Mouse (Mus musculus): Measurements from ENCODE around the gene Sema3g. TPM values are rescaled to one million over a fixed set of nuclear protein-coding genes. Genes with fewer than 3 reads are reported as not detected.

The Sema3g gene
- polyA plus RNA-seq, 1 experiment from 2014 or later: 0.90 TPM

DNA sequence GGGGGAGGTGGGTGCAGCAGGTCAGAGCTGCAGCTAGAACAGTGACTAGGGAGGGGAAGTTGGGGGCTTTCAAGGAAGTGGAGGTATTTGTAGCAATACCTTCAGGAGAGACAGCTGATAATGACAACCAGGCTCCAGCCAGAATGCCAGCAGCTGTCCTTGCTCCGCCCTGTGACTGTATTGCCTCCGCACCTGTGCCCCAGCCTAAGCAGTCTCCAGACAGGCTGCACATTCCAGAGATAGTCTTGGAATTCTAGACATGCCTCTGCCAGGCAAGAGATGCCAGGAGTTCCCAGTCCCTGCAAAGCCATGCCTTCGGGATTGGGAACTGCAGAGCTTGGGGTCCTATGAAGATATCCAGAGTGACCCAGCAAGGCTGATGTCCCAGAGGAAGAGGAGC is 5.2 kb upstream of the Sema3g start:
- Histone ChIP-seq H3K9me3 (no peaks in the 10 kb centered on the region), H3K27ac (no peak overlapping the region), H3K27me3 (peaks cover 8% of the 10 kb centered on the region; the same call in 1 of the 2 replicates), H3K36me3 (no peaks in the 10 kb centered on the region), H3K4me3 (no peak overlapping the region), H3K4me2 (no peak overlapping the region), H3K4me1 (replicated peaks) (peaks cover 12% of the 10 kb centered on the region), H3K9ac (no peak overlapping the region)
- ATAC-seq (ENCODE audit: low FRiP score): no peak
- WGBS: 89% methylated on average over 3 of the region's 3 CpGs

DNA sequence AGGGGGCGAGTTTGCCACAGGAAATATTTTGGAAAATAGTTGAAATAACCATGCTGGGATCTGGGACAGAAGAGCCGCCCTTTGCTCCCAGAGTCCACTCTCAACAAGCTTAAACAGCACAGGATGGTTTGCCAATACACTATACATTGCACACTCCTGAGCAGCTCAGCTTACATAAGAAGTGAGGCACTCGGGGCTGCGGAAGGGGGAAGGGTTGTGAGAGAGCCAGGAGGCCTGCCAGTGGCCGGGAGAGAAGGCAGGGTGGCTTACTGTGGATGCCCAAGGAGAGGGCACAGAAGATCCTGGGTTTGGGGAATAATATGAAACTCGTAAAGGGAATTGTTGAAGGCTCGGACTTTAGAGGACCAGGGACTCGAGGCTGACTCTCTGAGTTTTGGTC is 3.8 kb upstream of the Sema3g start:
- Histone ChIP-seq H3K36me3 (no peaks in the 10 kb centered on the region), H3K27me3 (peaks cover 8% of the 10 kb centered on the region; the same call in 1 of the 2 replicates), H3K27ac (no peak overlapping the region), H3K4me2 (no peak overlapping the region), H3K4me3 (no peak overlapping the region), H3K9ac (no peak overlapping the region), H3K9me3 (no peaks in the 10 kb centered on the region), H3K4me1 (replicated peaks) (peaks cover 16% of the 10 kb centered on the region)
- WGBS: 73% methylated on average over 8 of the region's 8 CpGs
- ATAC-seq (ENCODE audit: low FRiP score): no peak

DNA sequence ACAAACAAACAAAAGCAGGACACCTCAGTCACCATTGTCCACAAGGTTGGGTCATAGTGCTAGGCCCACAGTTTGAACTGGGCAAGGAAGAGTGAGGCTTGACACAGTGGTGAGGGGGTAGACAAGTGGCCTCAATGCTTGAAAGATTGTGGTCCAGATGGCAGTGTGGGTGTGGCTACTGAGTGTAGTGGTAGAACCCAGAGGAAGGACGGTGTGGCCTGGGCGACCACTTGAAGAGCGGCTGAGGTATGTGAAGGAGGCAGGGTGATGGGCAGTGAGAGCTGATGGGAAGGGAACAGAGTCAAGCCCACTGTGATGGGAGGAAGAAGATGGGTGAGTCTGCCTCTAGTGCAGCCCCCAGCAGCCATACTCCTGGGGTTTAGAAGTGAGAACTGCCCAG is 3.0 kb upstream of the Sema3g start:
- Histone ChIP-seq H3K4me1 (replicated peaks) (peaks cover 16% of the 10 kb centered on the region), H3K36me3 (no peaks in the 10 kb centered on the region), H3K27ac (no peak overlapping the region), H3K4me3 (no peak overlapping the region), H3K27me3 (peaks cover 7% of the 10 kb centered on the region; the same call in 1 of the 2 replicates), H3K4me2 (no peak overlapping the region), H3K9me3 (no peaks in the 10 kb centered on the region), H3K9ac (peak overlapping the region; percentile 43; the same call in 1 of the 2 replicates)
- no peak for ATAC-seq (ENCODE audit: low FRiP score)
- 94% methylated on average over 3 of the region's 3 CpGs for WGBS

- Histone ChIP-seq H3K4me2 (0 out of 2 replicates have a peak overlapping the region, but pooled peaks have one; percentile 20), H3K9me3 (no peaks in the 10 kb centered on the region), H3K36me3 (no peaks in the 10 kb centered on the region), H3K27ac (0 out of 2 replicates have a peak overlapping the region, but pooled peaks have one; percentile 26), H3K27me3 (peaks cover 6% of the 10 kb centered on the region; the same call in 1 of the 2 replicates), H3K4me3 (no peak overlapping the region), H3K9ac (peak overlapping the region; percentile 56), H3K4me1 (replicated peaks) (peaks cover 16% of the 10 kb centered on the region)
- ATAC-seq (ENCODE audit: low FRiP score): peak; percentile 65; the same call in 1 of the 2 replicates
- 34% methylated on average over 15 of the region's 15 CpGs for WGBS
Observed at GRCm38 (mm10) chr14:31215157-31216002, 2.3 kb upstream of the Sema3g start.

GRCm38 (mm10) chr14:31216846-31217245 is 814 bp upstream of the Sema3g start, which contains the start of gene Nisch:
Nisch (minus strand) TSS chr14:31216946.
- 65% methylated on average over 2 of the region's 2 CpGs for WGBS
- ATAC-seq (ENCODE audit: low FRiP score): no peak
- 0 out of 2 replicates have a peak within 1 kb of the TSS, but pooled peaks have one; percentile 26 for H3K27ac ChIP-seq

DNA sequence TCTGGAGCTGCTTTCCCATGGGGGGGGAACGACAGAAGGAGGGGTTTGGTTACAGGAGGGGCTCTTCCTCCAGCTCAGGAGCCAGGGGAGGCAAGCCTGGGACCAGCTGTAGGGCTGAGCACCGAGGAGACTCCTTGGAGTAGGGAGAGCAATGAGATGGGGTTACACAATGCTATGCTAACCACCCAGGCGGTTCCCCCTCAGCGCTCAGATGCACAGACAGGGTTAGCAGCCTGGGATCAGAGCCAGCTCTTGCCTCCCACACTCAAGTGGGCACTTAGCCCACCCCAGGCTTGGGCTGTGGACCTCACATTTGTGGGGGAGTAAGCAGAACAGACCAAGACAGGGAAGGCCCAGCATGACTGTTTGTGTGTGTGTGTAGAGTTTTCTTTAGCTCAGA is 9.3 kb downstream of the Sema3g start:
- H3K9ac ChIP-seq: no peak overlapping the region

More at GRCm38 (mm10) chr14:31216846-31217245, 814 bp upstream of the Sema3g start, which contains the start of gene Nisch:
- H3K9ac ChIP-seq: peak within 1 kb of the TSS; percentile 56
- H3K4me3 ChIP-seq: no peak within 1 kb of the TSS
- peaks cover 6% of the 10 kb centered on the region; the same call in 1 of the 2 replicates for H3K27me3 ChIP-seq
- H3K9me3 ChIP-seq: no peaks in the 10 kb centered on the region
- H3K4me2 ChIP-seq: peak within 1 kb of the TSS; percentile 20; the same call in 1 of the 2 replicates
- H3K4me1 ChIP-seq (replicated peaks): peaks cover 16% of the 10 kb centered on the region
- no peaks in the 10 kb centered on the region for H3K36me3 ChIP-seq

DNA sequence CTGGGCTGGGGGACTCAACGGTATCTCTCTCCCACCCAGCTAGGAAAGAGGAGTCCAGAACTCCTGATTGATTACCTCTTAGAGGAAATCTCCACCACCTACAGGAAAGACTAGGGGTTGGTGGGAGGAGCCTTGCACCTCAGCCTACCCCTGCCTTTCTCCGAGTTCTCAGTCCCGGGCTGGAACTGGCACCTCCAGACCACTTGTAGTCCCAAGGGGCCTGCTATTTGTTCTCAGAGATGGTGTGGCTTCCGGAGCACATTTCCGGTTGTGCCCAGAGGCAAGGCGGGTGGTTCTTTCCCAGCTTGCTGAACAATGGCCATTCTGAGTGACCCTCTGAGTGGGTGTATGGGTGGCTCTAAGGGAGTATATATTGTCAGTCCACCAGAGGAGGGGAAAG is 10.6 kb downstream of the Sema3g start:
- no peak overlapping the region for H3K27ac ChIP-seq
- no peak for ATAC-seq (ENCODE audit: low FRiP score)
- 74% methylated on average over 6 of the region's 6 CpGs for WGBS

More for the DNA sequence above, 9.3 kb downstream of the Sema3g start:
- 55% methylated on average over 4 of the region's 4 CpGs for WGBS
- Histone ChIP-seq H3K36me3 (no peaks in the 10 kb centered on the region), H3K4me1 (replicated peaks) (peaks cover 6% of the 10 kb centered on the region; the same call in 1 of the 2 replicates), H3K4me2 (no peak overlapping the region), H3K27ac (no peak overlapping the region), H3K9me3 (no peaks in the 10 kb centered on the region), H3K27me3 (no peaks in the 10 kb centered on the region), H3K4me3 (no peak overlapping the region)
- ATAC-seq (ENCODE audit: low FRiP score): peak; percentile 52; the same call in 1 of the 2 replicates

GRCm38 (mm10) chr14:31230442-31230841 is 12.8 kb downstream of the Sema3g start:
- no peak for ATAC-seq (ENCODE audit: low FRiP score)
- Histone ChIP-seq H3K4me2 (no peak overlapping the region), H3K9ac (no peak overlapping the region), H3K27ac (no peak overlapping the region), H3K4me3 (no peak overlapping the region), H3K27me3 (no peaks in the 10 kb centered on the region), H3K36me3 (no peaks in the 10 kb centered on the region), H3K4me1 (replicated peaks) (peaks cover 10% of the 10 kb centered on the region; the same call in 1 of the 2 replicates), H3K9me3 (no peaks in the 10 kb centered on the region)
- 81% methylated on average over 8 of the region's 8 CpGs for WGBS

More for the DNA sequence above, 10.6 kb downstream of the Sema3g start:
- no peak overlapping the region for H3K4me3 ChIP-seq
- no peaks in the 10 kb centered on the region for H3K9me3 ChIP-seq
- H3K27me3 ChIP-seq: no peaks in the 10 kb centered on the region
- H3K36me3 ChIP-seq: no peaks in the 10 kb centered on the region
- H3K4me1 ChIP-seq (replicated peaks): peaks cover 6% of the 10 kb centered on the region; the same call in 1 of the 2 replicates
- H3K9ac ChIP-seq: no peak overlapping the region
- no peak overlapping the region for H3K4me2 ChIP-seq

- WGBS: 83% methylated on average over 13 of the region's 13 CpGs
- no peaks in the 10 kb centered on the region for H3K27me3 ChIP-seq
- H3K4me2 ChIP-seq: no peak overlapping the region
- 0 out of 2 replicates have a peak, but pooled peaks cover under 1% of the 10 kb centered on the region for H3K36me3 ChIP-seq
- H3K27ac ChIP-seq: no peak overlapping the region; the same call in 1 of the 2 replicates
- no peak for ATAC-seq (ENCODE audit: low FRiP score)
- H3K4me3 ChIP-seq: no peak overlapping the region
- H3K9ac ChIP-seq: no peak overlapping the region
- no peaks in the 10 kb centered on the region for H3K9me3 ChIP-seq
- H3K4me1 ChIP-seq (replicated peaks): 0 out of 2 replicates have a peak, but pooled peaks cover 10% of the 10 kb centered on the region
Observed at GRCm38 (mm10) chr14:31232404-31233069, 14.9 kb downstream of the Sema3g start.

- Histone ChIP-seq H3K36me3 (0 out of 2 replicates have a peak, but pooled peaks cover 5% of the 10 kb centered on the region), H3K4me2 (no peak overlapping the region), H3K4me3 (no peak overlapping the region), H3K9me3 (no peaks in the 10 kb centered on the region), H3K9ac (no peak overlapping the region), H3K27ac (no peak overlapping the region), H3K4me1 (replicated peaks) (0 out of 2 replicates have a peak, but pooled peaks cover 10% of the 10 kb centered on the region), H3K27me3 (no peaks in the 10 kb centered on the region)
- ATAC-seq (ENCODE audit: low FRiP score): peak; percentile 52
- WGBS: 82% methylated on average over 14 of the region's 14 CpGs
Observed at GRCm38 (mm10) chr14:31233070-31233995, 15.7 kb downstream of the Sema3g start.

DNA sequence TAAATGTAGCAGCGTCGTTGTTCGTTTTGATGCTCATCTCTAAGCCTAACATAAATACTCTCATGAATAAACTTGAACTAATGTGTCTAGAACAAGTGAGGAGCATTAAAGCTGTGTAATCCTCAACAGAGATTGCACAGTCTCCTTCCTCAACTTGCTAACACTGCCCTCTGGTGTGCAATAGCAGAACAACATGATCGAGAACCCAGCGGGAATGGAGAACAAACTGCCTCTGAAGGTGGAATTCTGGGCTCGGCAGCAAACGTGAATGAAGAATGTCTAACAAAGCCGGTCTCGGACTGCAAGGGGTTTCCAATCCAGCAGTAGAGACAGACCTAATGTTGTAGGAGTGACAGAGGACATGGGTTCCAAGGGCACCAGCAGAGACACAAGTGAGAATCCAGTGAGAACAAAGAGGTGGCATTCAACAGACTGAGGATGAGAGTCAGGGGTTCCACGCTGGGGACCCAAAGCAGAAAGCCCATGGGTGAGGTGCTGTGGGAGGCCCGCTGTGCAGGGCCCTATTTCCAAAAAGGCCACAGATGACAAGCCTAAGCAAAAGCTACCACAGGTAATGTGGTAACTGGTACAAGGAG is 16.4 kb downstream of the Sema3g start:
- WGBS: 23% methylated on average over 11 of the region's 11 CpGs
- Histone ChIP-seq H3K4me2 (no peak overlapping the region), H3K27me3 (no peaks in the 10 kb centered on the region), H3K27ac (no peak overlapping the region), H3K9ac (no peak overlapping the region), H3K36me3 (peaks cover 11% of the 10 kb centered on the region; the same call in 1 of the 2 replicates), H3K4me1 (replicated peaks) (0 out of 2 replicates have a peak, but pooled peaks cover 9% of the 10 kb centered on the region), H3K4me3 (no peak overlapping the region), H3K9me3 (no peaks in the 10 kb centered on the region)
- peak; percentile 41 for ATAC-seq (ENCODE audit: low FRiP score)
